Mouse (Mus musculus) naive thymus-derived CD4-positive, alpha-beta T cell, adult 2 months (primary cell): ENCODE data around the gene Cdk9.

Experiments used
- DNase-seq: peaks from one replicate; pipeline ENCODE4 v3.0.0-alpha.2; 2011; ENCODE audit warnings: low read depth

Cdk9 gene

GRCm38 (mm10) chr2:32676821-32677220 is 36.1 kb downstream of the Cdk9 start:
- no peak for DNase-seq

- no peak for DNase-seq
Measured at GRCm38 (mm10) chr2:32673176-32673917, 39.5 kb downstream of the Cdk9 start.

- no peak for DNase-seq
Measured at GRCm38 (mm10) chr2:32671907-32672595, 40.8 kb downstream of the Cdk9 start.

GRCm38 (mm10) chr2:32671147-32671546 is 41.7 kb downstream of the Cdk9 start:
- no peak for DNase-seq

- no peak for DNase-seq
Measured at GRCm38 (mm10) chr2:32669876-32670275, 43.0 kb downstream of the Cdk9 start.

- no peak for DNase-seq
Measured at GRCm38 (mm10) chr2:32668176-32668575, 44.7 kb downstream of the Cdk9 start.

GRCm38 (mm10) chr2:32667775-32668174 is 45.1 kb downstream of the Cdk9 start:
- no peak for DNase-seq

GRCm38 (mm10) chr2:32665853-32666252 is 47.0 kb downstream of the Cdk9 start:
- DNase-seq, result no peak

GRCm38 (mm10) chr2:32665345-32665744 is 47.5 kb downstream of the Cdk9 start:
- no peak for DNase-seq

GRCm38 (mm10) chr2:32662291-32662690 is 50.6 kb downstream of the Cdk9 start:
- DNase-seq, result no peak

- peak; percentile 24 for DNase-seq
Measured at GRCm38 (mm10) chr2:32661509-32662107, 51.3 kb downstream of the Cdk9 start.

GRCm38 (mm10) chr2:32658873-32659272 is 54.0 kb downstream of the Cdk9 start:
- no peak for DNase-seq

- no peak for DNase-seq
Measured at GRCm38 (mm10) chr2:32655826-32656225, 57.0 kb downstream of the Cdk9 start.
